Mouse (Mus musculus) midbrain, embryonic 13.5 days (tissue): ENCODE results near the gene Srd5a1. TPM values are rescaled to one million over a fixed set of nuclear protein-coding genes. Genes with fewer than 3 reads are reported as not detected.

Source experiments
- ATAC-seq: fragments of 200-750 bp; cut with Nextera tagmentation; 2 replicates; pipeline ENCODE4 v1.8.0; 2017; ENCODE audit warnings: mild to moderate bottlenecking, moderate TSS enrichment, moderate library complexity
- H3K27ac ChIP-seq: fragments of 300-500 bp; sonication (generic); 2 replicates; pipeline ENCODE4 v1.5.1; 2015; ENCODE audit warnings: inconsistent platforms, mild to moderate bottlenecking, moderate library complexity
- H3K27me3 ChIP-seq: fragments of 300-500 bp; sonication (generic); 2 replicates; pipeline ENCODE4 v1.6.1; 2015; ENCODE audit warnings: mild to moderate bottlenecking, inconsistent platforms
- H3K36me3 ChIP-seq: fragments of 300-500 bp; sonication (generic); 2 replicates; pipeline ENCODE4 v1.6.1; 2015; ENCODE audit warnings: mild to moderate bottlenecking, inconsistent platforms
- H3K4me1 ChIP-seq: fragments of 300-500 bp; sonication (generic); replicated peaks from 2 replicates; pipeline ENCODE4 v1.6.1; 2015; ENCODE audit warnings: inconsistent platforms
- H3K4me2 ChIP-seq: fragments of 300-500 bp; sonication (generic); replicated peaks from 2 replicates; pipeline ENCODE4 v1.6.1; 2015; ENCODE audit warnings: moderate library complexity, mild to moderate bottlenecking, inconsistent platforms
- H3K4me3 ChIP-seq: fragments of 300-500 bp; sonication (generic); replicated peaks from 2 replicates; pipeline ENCODE4 v1.5.1; 2015; ENCODE audit warnings: mild to moderate bottlenecking, inconsistent platforms
- H3K9ac ChIP-seq: fragments of 300-500 bp; sonication (generic); replicated peaks from 2 replicates; pipeline ENCODE4 v1.6.1; 2015; ENCODE audit warnings: mild to moderate bottlenecking, inconsistent platforms
- H3K9me3 ChIP-seq: fragments of 300-500 bp; sonication (generic); 2 replicates; pipeline ENCODE4 v1.6.1; 2016; ENCODE audit warnings: mild to moderate bottlenecking, inconsistent platforms
- WGBS: fragments of 180-500 bp; shearing (Covaris S2); methylation state at CpG from one replicate; pipeline ENCODE4 v1.1.7; 2015; 5-methylcytosine and 5-hydroxymethylcytosine counted together
- polyA plus RNA-seq: library from polyadenylated mRNA; unstranded; fragments of >200 nt; fragmentation: Nextera tagmentation; extraction: Ambion mirVana; gene quantifications from 2 replicates; pipeline ENCODE4 v1.2.1, GENCODE M21; 2015

The Srd5a1 gene
- polyA plus RNA-seq, result 23.3 and 27.0 TPM in 2 replicates

DNA sequence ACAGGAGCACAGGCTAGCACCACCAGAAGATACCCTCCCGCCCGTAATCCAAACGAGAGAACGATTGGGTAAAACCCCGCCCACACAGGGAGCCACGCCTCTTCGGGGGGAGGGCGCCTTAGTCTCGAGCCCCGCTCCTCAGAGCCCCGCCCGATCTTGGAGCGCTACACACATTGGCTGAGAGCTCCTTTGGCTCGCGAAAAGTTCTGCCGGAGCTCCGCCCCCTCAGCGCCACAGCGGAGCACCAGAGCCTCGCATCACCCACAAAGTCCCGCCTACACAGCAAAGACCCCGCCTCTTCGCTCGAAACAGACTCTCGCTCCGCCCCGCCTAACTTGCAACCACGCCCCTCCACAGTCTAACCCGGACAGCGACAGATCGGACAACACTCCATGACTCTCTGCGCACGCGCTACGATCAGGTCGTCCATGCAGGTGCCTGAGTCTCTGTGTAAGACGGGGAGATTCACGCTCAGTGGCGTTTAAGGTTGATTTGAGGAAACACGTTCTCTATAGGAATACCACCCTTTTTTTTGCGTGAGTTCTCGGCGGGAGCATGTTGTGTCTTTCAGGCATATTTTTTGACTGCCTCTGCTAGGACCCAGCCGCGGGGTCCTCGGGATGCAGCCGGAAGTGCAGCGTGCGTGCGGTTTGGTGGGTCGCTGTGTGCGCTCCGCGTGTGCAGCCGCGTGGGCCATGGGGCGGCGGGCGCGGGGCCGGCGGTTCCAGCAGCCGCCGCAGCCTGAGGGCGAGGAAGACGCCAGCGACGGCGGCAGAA, at the start of gene Srd5a1:
Gene Srd5a1 (minus strand): TSS at position 45 of the 777 bp plus-strand sequence.
- peaks cover 22% of the 10 kb centered on the region for H3K4me1 ChIP-seq
- WGBS, result under 1% methylated on average over 59 of the region's 69 CpGs
- peaks cover 27% of the 10 kb centered on the region for H3K36me3 ChIP-seq
- ATAC-seq, result peak; percentile 98
- no peaks in the 10 kb centered on the region for H3K27me3 ChIP-seq
- peak within 1 kb of the TSS; percentile 89 for H3K9ac ChIP-seq
- peak within 1 kb of the TSS; percentile 91 for H3K4me2 ChIP-seq
- peak within 1 kb of the TSS; percentile 95 for H3K4me3 ChIP-seq
- no peaks in the 10 kb centered on the region for H3K9me3 ChIP-seq
- H3K27ac ChIP-seq, result peak within 1 kb of the TSS; percentile 54; the same call in 1 of the 2 replicates

DNA sequence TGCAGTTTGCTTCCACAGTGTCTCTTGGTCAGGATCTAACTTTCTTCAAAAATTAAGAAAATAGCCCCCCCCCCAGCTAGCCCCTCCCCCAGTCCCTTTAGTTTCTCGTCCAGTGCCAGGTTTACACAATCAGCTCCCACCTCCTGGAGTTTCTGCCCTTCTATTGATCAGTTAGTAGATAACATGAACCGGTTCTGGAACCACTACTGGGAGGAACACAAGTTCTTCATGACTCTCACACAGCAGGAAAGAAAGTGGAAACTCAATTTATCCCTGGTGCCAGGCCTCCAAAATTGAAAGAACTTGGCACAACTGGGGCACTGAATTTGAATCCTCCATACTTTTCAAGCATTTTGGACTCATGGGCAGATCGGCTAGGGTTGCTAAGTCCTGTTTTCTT, 43.3 kb upstream of the Srd5a1 start:
- Histone ChIP-seq H3K4me3 (no peak overlapping the region), H3K4me1 (no peaks in the 10 kb centered on the region), H3K9ac (no peak overlapping the region), H3K36me3 (no peaks in the 10 kb centered on the region), H3K9me3 (no peaks in the 10 kb centered on the region), H3K27ac (no peak overlapping the region), H3K27me3 (no peaks in the 10 kb centered on the region), H3K4me2 (no peak overlapping the region)
- ATAC-seq, result no peak
- 76% methylated on average over 3 of the region's 3 CpGs for WGBS

DNA sequence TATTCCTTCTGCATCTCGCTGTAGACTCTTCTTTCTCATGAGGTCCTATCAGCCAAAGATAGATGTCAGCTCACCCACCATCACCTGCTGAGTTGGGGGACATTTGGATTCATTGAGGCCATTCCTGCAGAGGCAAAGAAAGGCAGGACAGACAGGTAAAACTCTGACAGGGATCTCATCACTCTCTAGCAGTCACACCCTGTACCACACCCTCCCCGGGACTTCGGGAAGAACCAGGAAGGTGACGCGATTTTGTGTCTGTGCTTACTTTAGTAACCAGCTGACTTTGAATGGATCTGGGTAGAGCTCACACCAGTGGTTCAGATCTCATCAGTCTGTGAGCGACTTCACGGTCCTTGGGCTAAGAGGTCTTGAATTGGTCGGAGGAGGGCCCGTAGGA, 35.2 kb upstream of the Srd5a1 start:
- WGBS, result 83% methylated on average over 9 of the region's 9 CpGs
- Histone ChIP-seq H3K27me3 (no peaks in the 10 kb centered on the region), H3K9ac (no peak overlapping the region), H3K36me3 (no peaks in the 10 kb centered on the region), H3K4me2 (no peak overlapping the region), H3K27ac (no peak overlapping the region), H3K4me1 (no peaks in the 10 kb centered on the region), H3K4me3 (no peak overlapping the region), H3K9me3 (no peaks in the 10 kb centered on the region)
- no peak for ATAC-seq

DNA sequence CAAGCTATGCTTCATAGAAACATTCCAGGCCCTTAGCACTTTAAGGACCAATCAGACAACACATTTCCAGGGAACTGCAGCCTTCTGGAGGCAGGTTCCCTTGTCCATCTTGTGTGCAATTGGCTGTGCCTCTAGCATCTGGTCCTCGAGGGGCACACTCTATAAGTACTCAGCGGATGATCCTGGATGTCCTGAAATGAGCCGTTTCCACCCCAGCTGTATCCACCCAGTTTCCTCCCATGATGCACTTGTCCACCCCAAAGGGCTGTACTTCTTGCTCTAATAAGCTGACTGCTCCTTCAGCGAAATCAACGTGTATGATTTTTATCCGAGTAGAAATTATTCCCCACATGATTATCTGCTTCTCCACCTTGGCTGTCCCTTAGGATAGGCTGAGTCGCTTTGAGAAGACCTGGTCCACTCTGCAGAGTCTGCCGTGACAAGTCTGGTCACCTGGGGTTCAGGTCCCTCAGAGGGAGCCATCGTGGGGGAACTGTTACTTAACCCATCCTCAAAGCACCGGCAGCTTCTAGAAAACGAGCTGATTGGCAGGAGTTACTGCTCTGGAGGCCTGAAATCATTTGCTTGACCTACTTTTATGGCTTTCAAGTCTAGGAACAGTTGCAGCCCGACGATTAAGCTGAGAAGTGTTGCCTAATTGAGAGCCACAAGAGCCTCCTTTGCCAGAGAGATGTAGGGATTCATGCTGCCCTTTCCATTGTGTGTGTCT, 34.6 kb upstream of the Srd5a1 start:
- 72% methylated on average over 13 of the region's 13 CpGs for WGBS
- no peak for ATAC-seq
- Histone ChIP-seq H3K36me3 (peaks cover 3% of the 10 kb centered on the region; the same call in 1 of the 2 replicates), H3K4me1 (no peaks in the 10 kb centered on the region), H3K27ac (no peak overlapping the region), H3K4me2 (no peak overlapping the region), H3K4me3 (no peak overlapping the region), H3K27me3 (no peaks in the 10 kb centered on the region), H3K9me3 (no peaks in the 10 kb centered on the region), H3K9ac (no peak overlapping the region)

DNA sequence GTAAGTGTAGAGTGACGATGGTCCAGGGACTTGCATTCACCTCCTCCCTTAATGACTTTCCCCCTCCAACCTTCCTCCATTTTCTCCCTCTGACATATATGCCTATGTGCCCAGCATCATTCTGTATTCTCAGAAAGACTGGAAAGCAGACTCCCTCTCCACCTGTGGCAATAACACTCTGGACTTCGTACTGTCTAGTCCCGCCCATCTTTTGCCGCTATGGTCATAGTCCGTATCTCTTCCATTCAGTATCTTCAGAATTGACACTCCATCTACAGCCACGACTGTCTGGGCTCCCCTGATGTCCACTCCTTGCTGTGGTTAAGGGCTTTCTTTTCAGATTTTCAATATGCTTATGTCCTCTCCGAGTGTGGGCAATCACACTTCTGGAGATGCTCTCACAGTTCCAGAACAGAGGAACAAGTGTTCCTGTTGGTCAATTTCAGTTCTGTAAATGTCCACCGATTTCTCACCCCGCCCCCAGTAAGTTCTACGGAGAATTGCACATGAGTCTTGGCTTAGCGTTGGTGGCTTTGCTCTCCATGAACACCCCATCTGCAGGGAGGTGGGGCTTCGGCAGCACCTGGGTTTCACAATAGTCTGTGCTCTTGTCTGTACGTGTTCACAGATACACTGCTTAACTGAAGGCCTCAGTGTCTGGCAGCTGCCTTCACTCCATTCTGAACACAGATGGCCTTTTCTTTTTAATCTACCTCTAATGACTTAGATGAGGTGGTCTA, 33.4 kb upstream of the Srd5a1 start:
- H3K9ac ChIP-seq, result no peak overlapping the region
- H3K9me3 ChIP-seq, result no peaks in the 10 kb centered on the region
- ATAC-seq, result no peak
- no peak overlapping the region for H3K4me2 ChIP-seq
- peaks cover 15% of the 10 kb centered on the region for H3K36me3 ChIP-seq
- 87% methylated on average over 13 of the region's 13 CpGs for WGBS
- H3K4me1 ChIP-seq, result no peaks in the 10 kb centered on the region
- no peak overlapping the region for H3K4me3 ChIP-seq
- H3K27me3 ChIP-seq, result no peaks in the 10 kb centered on the region
- no peak overlapping the region for H3K27ac ChIP-seq

DNA sequence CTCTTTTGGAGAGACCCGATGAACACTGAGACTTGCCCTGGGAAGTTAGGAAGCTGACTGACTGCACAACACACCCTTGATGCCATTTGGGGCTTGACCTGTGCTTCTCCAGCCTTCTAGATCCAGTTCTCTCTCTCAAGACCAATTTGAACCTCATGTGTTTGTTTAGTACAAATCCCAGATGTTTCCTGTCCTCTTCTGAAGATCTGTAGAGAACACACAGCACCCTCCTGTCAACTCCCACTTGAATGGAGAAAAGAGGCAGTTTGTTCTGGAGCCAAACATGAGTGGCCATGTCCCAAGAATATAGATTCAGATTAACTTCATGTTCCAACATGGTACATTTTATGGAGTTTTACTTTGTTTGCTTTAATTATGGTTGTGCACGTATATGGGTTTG, 32.7 kb upstream of the Srd5a1 start:
- no peak overlapping the region for H3K9ac ChIP-seq
- 100% methylated on average over 2 of the region's 2 CpGs for WGBS
- no peak overlapping the region for H3K4me2 ChIP-seq
- H3K4me3 ChIP-seq, result no peak overlapping the region
- no peak for ATAC-seq
- H3K27me3 ChIP-seq, result no peaks in the 10 kb centered on the region
- no peaks in the 10 kb centered on the region for H3K4me1 ChIP-seq
- H3K36me3 ChIP-seq, result peaks cover 22% of the 10 kb centered on the region
- H3K9me3 ChIP-seq, result no peaks in the 10 kb centered on the region
- H3K27ac ChIP-seq, result no peak overlapping the region

DNA sequence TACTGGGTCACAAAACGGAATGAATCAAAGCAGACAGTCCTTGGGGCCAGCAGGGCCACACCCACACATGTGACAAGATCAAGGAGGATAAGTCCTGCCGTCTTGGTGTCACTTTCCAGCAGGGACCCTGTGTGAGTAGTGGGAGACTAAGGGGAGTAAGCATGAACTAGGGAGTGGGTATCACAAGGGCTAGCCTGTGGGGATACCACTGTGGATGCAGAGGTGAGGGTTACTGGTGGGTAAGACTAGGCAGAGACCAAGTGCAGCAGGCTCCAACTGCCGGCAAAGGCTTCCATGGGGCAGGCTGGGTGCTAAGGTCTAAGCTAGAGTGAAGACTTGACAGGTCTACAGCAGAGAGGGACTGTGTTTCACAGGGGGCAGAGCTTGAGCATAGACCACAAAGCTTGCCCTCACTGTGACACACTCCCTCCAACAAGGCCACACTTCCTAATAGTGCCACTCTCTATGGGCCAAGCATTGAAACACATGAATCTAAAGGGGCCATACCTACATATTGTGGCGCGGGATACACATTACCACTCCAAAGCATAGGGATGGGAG, 31.5 kb upstream of the Srd5a1 start:
- H3K9me3 ChIP-seq, result no peaks in the 10 kb centered on the region
- no peak overlapping the region for H3K4me2 ChIP-seq
- ATAC-seq, result no peak
- no peaks in the 10 kb centered on the region for H3K27me3 ChIP-seq
- H3K36me3 ChIP-seq, result peaks cover 34% of the 10 kb centered on the region
- H3K4me1 ChIP-seq, result no peaks in the 10 kb centered on the region
- H3K9ac ChIP-seq, result no peak overlapping the region
- no peak overlapping the region for H3K27ac ChIP-seq
- H3K4me3 ChIP-seq, result no peak overlapping the region
- WGBS, result 77% methylated on average over 5 of the region's 5 CpGs

DNA sequence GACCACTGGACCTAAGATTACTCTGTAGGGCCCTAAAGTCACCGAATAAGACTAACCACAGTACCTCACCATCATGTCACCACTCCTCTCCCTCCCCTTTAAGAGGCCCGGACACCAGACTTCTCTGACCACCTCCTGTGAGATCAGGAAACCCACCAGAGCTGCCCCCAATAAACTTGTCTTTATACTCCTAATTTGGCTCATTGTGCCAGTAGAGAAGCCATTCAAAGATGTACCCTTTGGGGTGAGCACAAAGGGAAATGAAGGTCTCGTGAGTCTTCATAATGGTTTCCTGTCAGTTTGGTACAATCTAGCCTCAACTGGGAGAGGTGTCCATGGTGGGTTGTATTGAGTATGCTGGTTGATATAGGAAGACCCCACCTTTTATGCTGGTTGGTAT, 29.8 kb upstream of the Srd5a1 start:
- 88% methylated on average over 3 of the region's 3 CpGs for WGBS
- no peak for ATAC-seq
- Histone ChIP-seq H3K27ac (no peak overlapping the region), H3K9me3 (no peaks in the 10 kb centered on the region), H3K9ac (no peak overlapping the region), H3K27me3 (no peaks in the 10 kb centered on the region), H3K4me2 (no peak overlapping the region), H3K36me3 (peaks cover 50% of the 10 kb centered on the region), H3K4me3 (no peak overlapping the region), H3K4me1 (no peaks in the 10 kb centered on the region)

DNA sequence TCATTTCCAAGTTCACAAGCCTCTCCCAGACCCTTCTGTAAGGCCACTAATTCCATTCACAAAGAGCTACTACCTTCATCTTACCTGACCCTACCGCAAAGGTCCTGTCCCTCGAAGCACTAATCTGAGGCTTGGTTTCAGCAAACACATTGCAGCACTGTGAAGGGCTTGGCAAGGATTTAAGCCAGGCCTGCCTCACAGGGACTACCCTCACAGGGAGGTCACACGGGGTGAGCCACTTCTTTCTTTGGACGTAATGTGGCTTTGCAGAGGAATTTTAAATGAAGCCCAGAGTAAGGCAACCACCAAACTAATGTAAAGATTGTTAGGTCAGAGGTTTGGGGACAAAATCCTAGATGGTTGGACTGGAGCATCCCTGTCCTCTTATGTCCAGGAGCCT, 29.3 kb upstream of the Srd5a1 start:
- no peaks in the 10 kb centered on the region for H3K9me3 ChIP-seq
- no peak overlapping the region for H3K4me3 ChIP-seq
- H3K36me3 ChIP-seq, result peaks cover 54% of the 10 kb centered on the region
- no peaks in the 10 kb centered on the region for H3K27me3 ChIP-seq
- no peaks in the 10 kb centered on the region for H3K4me1 ChIP-seq
- no peak overlapping the region for H3K9ac ChIP-seq
- ATAC-seq, result no peak
- no peak overlapping the region for H3K27ac ChIP-seq
- WGBS, result 87% methylated on average over 4 of the region's 4 CpGs
- H3K4me2 ChIP-seq, result no peak overlapping the region

DNA sequence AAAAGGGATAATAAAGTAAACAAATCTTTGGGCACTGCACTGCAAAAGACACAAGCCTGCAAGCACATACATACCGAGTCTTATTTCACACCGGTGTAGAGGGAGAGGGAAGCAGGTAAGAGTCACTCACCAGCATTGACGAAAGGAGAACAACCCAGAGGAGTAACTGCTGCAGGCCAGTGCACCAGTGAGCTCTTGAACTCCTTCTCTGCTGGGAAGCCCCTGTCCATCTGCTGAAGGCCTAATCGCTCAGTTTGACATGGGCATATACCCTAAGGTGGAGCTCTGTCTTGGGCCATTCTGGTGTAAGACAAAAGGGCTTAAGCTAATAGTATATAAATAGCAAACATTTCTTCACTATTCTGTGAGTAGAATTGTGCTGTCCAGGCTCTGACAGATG, 28.9 kb upstream of the Srd5a1 start:
- H3K4me1 ChIP-seq, result no peaks in the 10 kb centered on the region
- no peak overlapping the region for H3K4me3 ChIP-seq
- no peak overlapping the region for H3K27ac ChIP-seq
- no peak overlapping the region for H3K4me2 ChIP-seq
- no peaks in the 10 kb centered on the region for H3K9me3 ChIP-seq
- H3K36me3 ChIP-seq, result peaks cover 58% of the 10 kb centered on the region
- 94% methylated on average over 4 of the region's 4 CpGs for WGBS
- H3K27me3 ChIP-seq, result no peaks in the 10 kb centered on the region
- no peak for ATAC-seq
- no peak overlapping the region for H3K9ac ChIP-seq

DNA sequence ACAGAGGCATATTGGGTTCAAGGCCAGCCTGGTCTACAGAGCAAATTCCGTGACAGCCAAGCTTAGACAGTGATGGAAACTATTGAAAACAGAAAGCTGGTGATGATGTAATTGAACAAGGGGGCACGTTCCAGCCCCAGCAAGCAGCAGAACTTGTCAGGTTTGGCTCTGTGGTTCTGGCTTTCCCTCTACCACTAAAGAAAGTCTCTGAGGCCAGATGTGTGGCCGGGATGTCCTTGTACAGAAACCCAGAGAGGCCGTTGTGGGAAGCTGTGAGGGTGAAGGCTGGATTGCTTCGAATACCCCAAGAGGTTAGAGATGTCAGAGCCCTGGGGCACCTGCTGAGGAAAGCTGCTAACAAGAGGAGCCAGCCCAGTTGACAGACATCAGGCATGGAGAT, 28.0 kb upstream of the Srd5a1 start:
- WGBS, result 90% methylated on average over 5 of the region's 5 CpGs
- H3K36me3 ChIP-seq, result peaks cover 67% of the 10 kb centered on the region

More for the DNA sequence above, 28.0 kb upstream of the Srd5a1 start:
- no peak for ATAC-seq
- H3K27me3 ChIP-seq, result no peaks in the 10 kb centered on the region
- H3K9me3 ChIP-seq, result no peaks in the 10 kb centered on the region
- no peak overlapping the region for H3K27ac ChIP-seq
- H3K4me2 ChIP-seq, result no peak overlapping the region
- no peaks in the 10 kb centered on the region for H3K4me1 ChIP-seq
- H3K4me3 ChIP-seq, result no peak overlapping the region
- H3K9ac ChIP-seq, result no peak overlapping the region
